Mouse (Mus musculus): ENCODE measurements around the gene Fgfr2. TPM values are rescaled to one million over a fixed set of nuclear protein-coding genes. Genes with fewer than 3 reads are reported as not detected.

The Fgfr2 gene
- total and polyA plus RNA-seq, 2 experiments from 2014 or later, result 12.1 to 32.6 TPM

DNA sequence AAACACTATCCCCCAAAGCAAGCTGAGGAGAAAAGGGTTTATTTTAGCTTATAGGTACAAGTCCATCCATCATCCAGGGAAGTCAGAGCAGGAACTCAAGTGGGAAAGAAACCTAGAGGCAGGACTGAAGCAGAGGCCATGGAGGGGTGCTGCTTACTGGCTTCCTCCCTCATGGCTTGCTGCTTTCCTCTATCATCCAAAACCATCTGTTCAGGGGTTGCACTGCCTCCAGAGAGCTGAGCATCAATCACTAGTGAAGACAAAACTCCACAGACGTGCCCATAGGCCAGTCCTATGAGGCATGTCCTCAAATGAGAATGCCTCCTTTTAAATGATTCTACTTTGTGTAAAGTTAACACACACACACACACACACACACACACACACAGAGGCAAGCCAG lies 793.0 kb downstream of the Fgfr2 start:
- Histone ChIP-seq H3K9ac (replicated peaks; ENCODE audit: low read length, poor library complexity, severe bottlenecking) (no peak overlapping the region), H3K36me3 (ENCODE audit: insufficient read depth, low read length) (no peaks in the 10 kb centered on the region), H3K4me2 (ENCODE audit: low read depth, low read length, poor library complexity, severe bottlenecking) (no peak overlapping the region), H3K9me3 (ENCODE audit: low read length) (no peaks in the 10 kb centered on the region), H3K4me1 (ENCODE audit: insufficient read depth, low read length) (0 out of 2 replicates have a peak, but pooled peaks cover 3% of the 10 kb centered on the region), H3K27ac (ENCODE audit: low read depth, low read length) (no peak overlapping the region), H3K27me3 (ENCODE audit: insufficient read depth, low read length) (no peaks in the 10 kb centered on the region), H3K4me3 (ENCODE audit: low read depth, low read length) (no peak overlapping the region)
- 72% methylated on average over 1 of the region's 1 CpGs for WGBS
- no peak for ATAC-seq (ENCODE audit: low FRiP score)
- TF ChIP-seq CTCF (IDR thresholded peaks at IDR 0.05), result no peak
- DNase-seq (ENCODE audit: low spot score), result no peak

DNA sequence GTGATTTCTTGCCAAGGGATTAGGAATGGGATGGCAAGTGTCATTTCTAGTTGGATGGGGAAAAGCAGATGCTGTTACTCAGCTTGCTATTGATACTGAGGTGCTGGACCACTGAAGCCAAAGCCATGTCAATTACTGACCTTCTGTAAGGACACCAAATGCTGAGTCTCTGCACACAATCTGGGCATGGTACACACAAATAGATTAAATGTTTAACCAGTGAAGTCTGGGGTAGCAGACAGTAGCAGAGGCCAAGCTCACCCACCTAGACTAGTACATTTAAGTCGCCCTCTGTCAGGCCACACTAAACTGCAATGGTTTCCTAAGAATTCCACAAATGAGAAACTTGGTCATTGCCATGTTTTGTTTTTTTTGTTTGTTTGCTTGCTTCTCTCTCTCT lies 794.5 kb downstream of the Fgfr2 start:
- no peak overlapping the region for H3K4me2 ChIP-seq (ENCODE audit: low read depth, low read length, poor library complexity, severe bottlenecking)
- no peaks in the 10 kb centered on the region for H3K9me3 ChIP-seq (ENCODE audit: low read length)
- H3K4me3 ChIP-seq (ENCODE audit: low read depth, low read length), result no peak overlapping the region
- H3K4me1 ChIP-seq (ENCODE audit: insufficient read depth, low read length), result 0 out of 2 replicates have a peak, but pooled peaks cover 3% of the 10 kb centered on the region
- no peak overlapping the region for H3K27ac ChIP-seq (ENCODE audit: low read depth, low read length)
- no peaks in the 10 kb centered on the region for H3K36me3 ChIP-seq (ENCODE audit: insufficient read depth, low read length)
- WGBS, result 96% methylated on average over 1 of the region's 1 CpGs
- ATAC-seq (ENCODE audit: low FRiP score), result no peak
- H3K9ac ChIP-seq (replicated peaks; ENCODE audit: low read length, poor library complexity, severe bottlenecking), result no peak overlapping the region
- DNase-seq (ENCODE audit: low spot score), result no peak
- no peak for TF ChIP-seq CTCF (IDR thresholded peaks at IDR 0.05)
- no peaks in the 10 kb centered on the region for H3K27me3 ChIP-seq (ENCODE audit: insufficient read depth, low read length)

DNA sequence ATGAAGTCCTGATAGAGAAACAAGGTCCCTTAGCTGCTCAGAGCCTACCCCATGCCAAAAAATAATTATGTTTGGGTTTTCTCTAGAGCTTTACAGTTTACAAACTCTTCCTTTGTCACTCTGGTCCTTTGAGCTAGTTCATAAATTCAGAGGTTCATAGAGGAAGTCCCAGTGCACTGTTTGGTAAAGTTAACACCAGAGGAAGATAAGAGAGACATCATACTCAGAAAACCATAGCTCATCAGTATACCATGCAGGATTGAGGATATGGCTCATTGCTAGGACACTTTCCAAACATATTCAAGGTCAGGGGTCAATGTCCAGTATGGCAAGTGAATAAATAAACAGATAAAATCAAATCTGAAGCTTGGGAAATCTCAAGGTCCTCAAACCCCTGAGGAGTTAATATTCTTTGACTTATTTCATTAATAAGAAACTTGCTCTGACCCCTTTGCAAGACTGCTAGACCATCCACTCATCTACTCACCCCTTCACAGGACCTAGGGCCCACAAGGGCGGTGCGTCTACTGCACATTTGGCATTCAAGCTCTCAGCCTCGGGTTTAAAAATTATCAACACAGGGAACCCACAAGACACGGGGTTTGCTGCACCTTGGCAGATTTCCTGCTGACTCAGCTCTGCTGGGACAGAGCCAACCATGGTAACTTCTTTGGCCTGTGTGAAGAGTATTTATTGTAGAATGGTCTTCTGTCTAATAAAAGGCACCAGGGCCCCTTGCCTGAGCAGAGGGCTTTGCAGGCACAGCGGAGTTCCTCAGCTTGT lies 797.4 kb downstream of the Fgfr2 start:
- no peaks in the 10 kb centered on the region for H3K36me3 ChIP-seq (ENCODE audit: insufficient read depth, low read length)
- no peak overlapping the region for H3K9ac ChIP-seq (replicated peaks; ENCODE audit: low read length, poor library complexity, severe bottlenecking)
- H3K27ac ChIP-seq (ENCODE audit: low read depth, low read length), result no peak overlapping the region
- no peak for TF ChIP-seq CTCF (IDR thresholded peaks at IDR 0.05)
- no peak overlapping the region for H3K4me3 ChIP-seq (ENCODE audit: low read depth, low read length)
- no peaks in the 10 kb centered on the region for H3K4me1 ChIP-seq (ENCODE audit: insufficient read depth, low read length)
- H3K4me2 ChIP-seq (ENCODE audit: low read depth, low read length, poor library complexity, severe bottlenecking), result no peak overlapping the region
- 74% methylated on average over 5 of the region's 5 CpGs for WGBS
- no peaks in the 10 kb centered on the region for H3K27me3 ChIP-seq (ENCODE audit: insufficient read depth, low read length)
- ATAC-seq (ENCODE audit: low FRiP score), result no peak
- DNase-seq (ENCODE audit: low spot score), result peak; percentile 48
- H3K9me3 ChIP-seq (ENCODE audit: low read length), result no peaks in the 10 kb centered on the region

DNA sequence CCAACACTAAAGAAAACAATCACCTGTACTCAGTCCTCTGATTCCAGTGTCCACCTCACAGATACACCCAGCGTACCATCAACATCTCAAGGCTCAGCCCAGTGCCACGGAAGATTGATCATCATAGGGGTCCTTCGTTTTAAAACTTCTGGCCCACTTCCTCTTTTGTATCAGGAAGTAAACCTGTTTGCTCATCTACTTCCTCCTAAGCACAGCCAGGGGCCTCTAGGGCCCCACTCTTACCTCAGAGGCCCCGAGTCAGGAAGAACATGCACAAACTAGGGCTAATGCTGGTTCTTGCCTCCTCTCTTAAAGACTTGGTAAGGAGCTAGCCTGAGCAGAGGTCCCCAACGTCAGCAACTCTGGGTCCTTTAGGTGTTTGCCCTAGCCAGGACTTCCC lies 799.7 kb downstream of the Fgfr2 start:
- Histone ChIP-seq H3K4me2 (ENCODE audit: low read depth, low read length, poor library complexity, severe bottlenecking) (no peak overlapping the region), H3K4me3 (ENCODE audit: low read depth, low read length) (no peak overlapping the region), H3K36me3 (ENCODE audit: insufficient read depth, low read length) (no peaks in the 10 kb centered on the region), H3K9ac (replicated peaks; ENCODE audit: low read length, poor library complexity, severe bottlenecking) (no peak overlapping the region), H3K9me3 (ENCODE audit: low read length) (no peaks in the 10 kb centered on the region), H3K27me3 (ENCODE audit: insufficient read depth, low read length) (no peaks in the 10 kb centered on the region), H3K4me1 (ENCODE audit: insufficient read depth, low read length) (no peaks in the 10 kb centered on the region), H3K27ac (ENCODE audit: low read depth, low read length) (no peak overlapping the region)
- no peak for TF ChIP-seq CTCF (IDR thresholded peaks at IDR 0.05)
- no peak for DNase-seq (ENCODE audit: low spot score)
- no peak for ATAC-seq (ENCODE audit: low FRiP score)
- 88% methylated on average over 5 of the region's 5 CpGs for WGBS

DNA sequence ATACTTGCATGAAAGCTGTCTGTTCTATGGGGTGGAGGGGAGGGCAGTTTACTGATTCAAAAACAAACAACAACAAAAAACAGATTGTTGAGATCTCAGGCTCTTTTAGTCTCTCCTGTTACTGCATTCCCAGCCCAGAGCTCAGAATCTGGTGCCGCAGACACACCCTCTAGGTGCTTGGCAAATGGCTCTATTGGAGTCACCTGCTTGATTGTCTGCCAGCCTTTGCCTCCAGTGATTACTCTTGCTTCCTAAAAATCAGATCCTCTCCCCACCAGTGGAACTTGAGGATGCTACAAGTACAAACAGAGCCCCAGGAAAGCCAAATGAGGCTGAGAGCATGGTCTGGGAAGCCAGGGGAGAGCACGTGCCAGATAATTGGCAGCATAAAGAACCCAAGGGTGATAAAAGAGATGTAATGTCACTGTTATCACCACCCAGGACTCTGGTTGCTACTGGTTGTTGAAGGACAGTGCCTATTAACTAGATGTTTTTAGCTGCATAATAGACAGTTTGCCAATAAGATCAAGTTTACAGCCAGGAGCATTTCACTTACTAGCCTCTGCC lies 801.7 kb downstream of the Fgfr2 start:
- Histone ChIP-seq H3K4me3 (ENCODE audit: low read depth, low read length) (no peak overlapping the region), H3K9ac (replicated peaks; ENCODE audit: low read length, poor library complexity, severe bottlenecking) (no peak overlapping the region), H3K4me1 (ENCODE audit: insufficient read depth, low read length) (peaks cover 4% of the 10 kb centered on the region; the same call in 1 of the 2 replicates), H3K27ac (ENCODE audit: low read depth, low read length) (no peak overlapping the region), H3K27me3 (ENCODE audit: insufficient read depth, low read length) (no peaks in the 10 kb centered on the region), H3K9me3 (ENCODE audit: low read length) (no peaks in the 10 kb centered on the region), H3K4me2 (ENCODE audit: low read depth, low read length, poor library complexity, severe bottlenecking) (no peak overlapping the region), H3K36me3 (ENCODE audit: insufficient read depth, low read length) (no peaks in the 10 kb centered on the region)
- 82% methylated on average over 2 of the region's 2 CpGs for WGBS
- DNase-seq (ENCODE audit: low spot score), result no peak
- TF ChIP-seq CTCF (IDR thresholded peaks at IDR 0.05), result no peak
- ATAC-seq (ENCODE audit: low FRiP score), result no peak

DNA sequence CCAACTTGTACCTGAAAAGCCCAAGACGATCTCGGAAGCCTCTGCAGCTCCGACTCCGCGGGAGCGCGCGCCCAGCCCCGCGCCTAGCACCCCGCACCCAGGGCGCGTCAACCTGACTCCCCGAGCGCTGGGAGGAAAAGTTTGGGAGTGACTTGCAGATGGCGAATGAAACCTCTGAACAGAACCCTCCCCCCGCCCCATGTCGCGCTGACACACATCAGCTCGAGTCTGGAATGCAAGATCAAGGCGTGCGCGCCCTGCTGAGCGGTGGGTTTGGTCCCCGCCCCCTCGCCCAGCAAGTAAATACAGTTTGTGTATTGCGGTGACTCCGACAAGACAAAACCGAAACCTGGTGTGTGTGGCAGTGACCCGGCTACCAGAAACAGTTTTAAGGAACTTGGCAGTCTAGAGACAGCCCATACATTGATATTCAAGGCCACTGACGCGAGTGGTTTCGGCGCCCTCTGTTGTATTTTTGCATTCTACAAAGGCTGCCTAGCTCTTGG lies 806.1 kb downstream of the Fgfr2 start, which contains the start of gene Chst15:
Chst15 (minus strand) TSS at position 193 of the 506 bp plus-strand sequence.
- peak within 1 kb of the TSS; percentile 83 for H3K4me3 ChIP-seq (ENCODE audit: low read depth, low read length)
- peak; percentile 25; the same call in 1 of the 2 replicates for TF ChIP-seq CTCF (IDR thresholded peaks at IDR 0.05)
- H3K4me2 ChIP-seq (ENCODE audit: low read depth, low read length, poor library complexity, severe bottlenecking), result peak within 1 kb of the TSS; percentile 93
- no peaks in the 10 kb centered on the region for H3K9me3 ChIP-seq (ENCODE audit: low read length)
- ATAC-seq (ENCODE audit: low FRiP score) (peak; percentile 57), DNase-seq (ENCODE audit: low spot score) (peak; percentile 66)
- H3K27me3 ChIP-seq (ENCODE audit: insufficient read depth, low read length), result no peaks in the 10 kb centered on the region
- H3K36me3 ChIP-seq (ENCODE audit: insufficient read depth, low read length), result no peaks in the 10 kb centered on the region
- peak within 1 kb of the TSS; percentile 76 for H3K27ac ChIP-seq (ENCODE audit: low read depth, low read length)
- peaks cover 4% of the 10 kb centered on the region; the same call in 1 of the 2 replicates for H3K4me1 ChIP-seq (ENCODE audit: insufficient read depth, low read length)
- peak within 1 kb of the TSS; percentile 80 for H3K9ac ChIP-seq (replicated peaks; ENCODE audit: low read length, poor library complexity, severe bottlenecking)
- WGBS, result under 1% methylated on average over 29 of the region's 34 CpGs

All from midbrain, postnatal 0 days (tissue).